Mouse (Mus musculus): ENCODE measurements around the gene Irak3. TPM values are rescaled to one million over a fixed set of nuclear protein-coding genes. Genes with fewer than 3 reads are reported as not detected.

Irak3 gene
- polyA plus RNA-seq (2014; fragmentation: Nextera tagmentation; extraction: Ambion mirVana) = 0.58 and 1.2 TPM in 2 replicates

DNA sequence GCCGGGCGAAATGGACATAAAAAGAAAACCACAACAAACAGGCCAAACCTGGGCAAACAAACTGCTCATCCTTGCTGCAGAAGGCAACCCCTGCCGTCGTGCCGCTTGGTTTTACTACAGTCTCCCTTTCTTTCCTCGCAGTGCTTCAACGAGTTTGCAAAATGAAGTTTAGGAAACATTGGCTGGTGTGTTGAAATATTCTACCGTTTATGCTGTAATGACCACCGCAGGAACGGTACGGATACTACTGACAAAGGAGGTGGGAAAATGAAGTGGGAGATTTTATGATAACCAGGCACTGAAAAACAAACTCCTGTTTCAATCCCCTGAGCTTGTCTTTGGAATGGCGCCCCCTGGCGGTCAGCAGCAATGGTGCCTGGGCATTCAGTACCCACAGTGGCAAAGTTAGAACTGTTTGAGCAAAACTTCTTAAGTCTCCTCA lies at the start of gene Irak3:
Gene Irak3 (minus strand): TSS at position 170 of the 442 bp plus-strand sequence.
- 3% methylated on average over 13 of the region's 13 CpGs for WGBS
- no peak within 1 kb of the TSS for H3K27ac ChIP-seq (ENCODE audit: low read depth, low read length)
- H3K9me3 ChIP-seq (ENCODE audit: control insufficient read depth, low read length) = no peaks in the 10 kb centered on the region
- H3K4me2 ChIP-seq (ENCODE audit: low read depth) = peak within 1 kb of the TSS; percentile 84
- no peaks in the 10 kb centered on the region for H3K36me3 ChIP-seq (ENCODE audit: control insufficient read depth, insufficient read depth, low read length)
- peaks cover 11% of the 10 kb centered on the region for H3K27me3 ChIP-seq (ENCODE audit: control insufficient read depth, insufficient read depth, low read length)
- ATAC-seq (ENCODE audit: insufficient read depth, low FRiP score, low TSS enrichment) (no peak), DNase-seq (ENCODE audit: low spot score) (peak; percentile 80)
- H3K4me1 ChIP-seq (ENCODE audit: control insufficient read depth, insufficient read depth, low read length) = no peaks in the 10 kb centered on the region; the same call in 1 of the 2 replicates
- peak within 1 kb of the TSS; percentile 46 for H3K4me3 ChIP-seq (ENCODE audit: low read depth, low read length)
- H3K9ac ChIP-seq (ENCODE audit: low read length) = peak within 1 kb of the TSS; percentile 60

DNA sequence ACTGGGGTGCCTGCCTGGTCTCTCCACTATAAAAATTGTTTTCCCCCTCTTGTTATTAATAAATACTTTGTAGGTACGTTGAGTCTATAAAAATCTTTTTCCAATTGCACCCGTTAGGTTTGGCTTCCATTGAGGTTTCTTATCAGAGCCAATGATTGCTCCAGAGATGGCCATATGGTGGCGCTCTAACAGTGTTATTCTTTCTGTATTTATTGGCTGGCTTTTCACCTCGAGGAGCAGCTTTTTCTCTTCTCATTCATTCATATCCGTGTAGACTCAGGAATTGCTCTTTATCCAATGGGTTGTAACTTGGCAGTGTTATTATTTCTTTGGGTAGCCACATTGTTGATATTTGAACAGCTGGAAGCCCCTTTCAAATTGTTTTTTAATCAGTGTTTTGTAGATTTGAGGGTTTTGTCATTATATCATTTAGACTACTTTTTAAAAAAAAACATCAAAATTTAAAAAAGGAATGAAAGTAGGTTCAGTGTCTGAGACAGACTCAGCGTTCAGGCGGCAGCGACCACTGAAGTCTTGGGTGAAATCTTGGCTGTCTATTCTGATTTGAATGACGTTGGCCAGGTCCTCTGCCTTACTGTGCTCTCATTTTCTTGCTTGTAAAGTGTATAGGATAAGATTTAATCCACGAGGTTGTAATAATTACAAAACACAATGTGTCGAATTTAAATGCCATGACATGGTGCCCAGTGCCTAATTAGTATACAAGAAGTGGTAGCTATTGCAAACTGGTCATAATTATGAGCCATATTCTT lies 49.2 kb upstream of the Irak3 start:
- no peaks in the 10 kb centered on the region for H3K4me1 ChIP-seq (ENCODE audit: control insufficient read depth, insufficient read depth, low read length)
- H3K27me3 ChIP-seq (ENCODE audit: control insufficient read depth, insufficient read depth, low read length) = no peaks in the 10 kb centered on the region
- H3K9ac ChIP-seq (ENCODE audit: low read length) = no peak overlapping the region
- no peak for ATAC-seq (ENCODE audit: insufficient read depth, low FRiP score, low TSS enrichment)
- H3K9me3 ChIP-seq (ENCODE audit: control insufficient read depth, low read length) = no peaks in the 10 kb centered on the region
- 65% methylated on average over 11 of the region's 11 CpGs for WGBS
- no peak overlapping the region for H3K4me2 ChIP-seq (ENCODE audit: low read depth)
- H3K36me3 ChIP-seq (ENCODE audit: control insufficient read depth, insufficient read depth, low read length) = no peaks in the 10 kb centered on the region
- DNase-seq (ENCODE audit: low spot score) = no peak
- no peak overlapping the region for H3K4me3 ChIP-seq (ENCODE audit: low read depth, low read length)
- H3K27ac ChIP-seq (ENCODE audit: low read depth, low read length) = no peak overlapping the region

DNA sequence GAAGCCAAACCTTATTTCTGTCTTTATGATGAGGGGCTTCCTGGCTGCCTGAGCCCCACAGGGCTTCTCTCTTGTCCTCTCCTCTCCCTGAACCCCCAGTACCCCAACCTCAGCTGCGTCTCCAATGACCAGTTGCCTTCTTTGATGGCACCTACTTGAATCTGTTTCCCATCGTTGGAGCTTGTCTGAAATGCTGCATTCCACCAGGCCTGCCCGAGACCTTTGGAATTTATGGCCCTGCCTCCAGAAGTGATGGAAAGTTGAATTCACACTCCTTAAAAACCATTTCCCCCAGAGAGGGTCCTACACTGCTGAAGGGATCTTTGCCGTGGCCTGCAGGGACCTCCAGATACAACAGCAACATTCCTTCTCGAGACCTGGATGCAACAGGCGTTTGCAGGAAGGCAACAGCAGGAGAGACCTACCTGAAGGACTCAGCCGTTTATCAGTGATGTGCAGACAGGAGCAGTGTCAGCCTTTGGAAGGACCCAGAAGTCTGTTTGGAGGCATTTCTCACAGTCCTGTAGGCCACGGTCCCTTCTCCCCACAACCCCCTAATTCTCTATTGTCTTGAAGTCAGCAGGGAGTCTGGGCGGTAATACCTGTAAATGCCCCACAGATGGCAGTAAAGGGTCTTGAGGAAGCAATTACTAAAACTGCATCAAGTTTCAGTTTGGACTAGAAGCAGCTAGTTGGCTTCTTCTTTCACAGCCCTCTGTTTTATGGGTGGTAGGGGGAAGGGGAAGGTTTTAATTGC lies 45.2 kb upstream of the Irak3 start:
- H3K4me2 ChIP-seq (ENCODE audit: low read depth) = no peak overlapping the region
- DNase-seq (ENCODE audit: low spot score) (peak; percentile 57), ATAC-seq (ENCODE audit: insufficient read depth, low FRiP score, low TSS enrichment) (no peak)
- no peaks in the 10 kb centered on the region for H3K27me3 ChIP-seq (ENCODE audit: control insufficient read depth, insufficient read depth, low read length)
- no peak overlapping the region for H3K4me3 ChIP-seq (ENCODE audit: low read depth, low read length)
- H3K36me3 ChIP-seq (ENCODE audit: control insufficient read depth, insufficient read depth, low read length) = no peaks in the 10 kb centered on the region
- no peak overlapping the region for H3K27ac ChIP-seq (ENCODE audit: low read depth, low read length)
- no peaks in the 10 kb centered on the region for H3K4me1 ChIP-seq (ENCODE audit: control insufficient read depth, insufficient read depth, low read length)
- 18% methylated on average over 9 of the region's 9 CpGs for WGBS
- H3K9ac ChIP-seq (ENCODE audit: low read length) = no peak overlapping the region
- no peaks in the 10 kb centered on the region for H3K9me3 ChIP-seq (ENCODE audit: control insufficient read depth, low read length)

DNA sequence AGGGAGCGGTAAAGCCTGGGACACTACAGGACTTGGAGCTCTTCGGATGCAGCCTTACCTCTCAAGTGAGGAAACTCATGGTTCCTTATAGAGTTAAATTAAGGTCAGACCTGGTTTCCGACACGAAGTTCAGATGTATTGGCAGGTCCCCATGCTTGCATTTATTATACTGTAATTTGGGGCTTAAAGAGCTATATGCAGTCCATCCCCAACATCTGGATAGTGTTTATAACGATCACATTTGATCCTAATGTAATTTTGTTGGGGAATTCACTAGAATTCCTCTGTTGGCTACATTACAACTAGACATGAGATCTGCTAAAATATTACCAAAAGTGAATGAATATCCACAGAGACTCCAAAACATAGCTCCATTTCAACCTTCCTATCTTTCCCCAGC lies 43.8 kb upstream of the Irak3 start:
- no peak overlapping the region for H3K4me3 ChIP-seq (ENCODE audit: low read depth, low read length)
- H3K36me3 ChIP-seq (ENCODE audit: control insufficient read depth, insufficient read depth, low read length) = no peaks in the 10 kb centered on the region
- no peaks in the 10 kb centered on the region for H3K9me3 ChIP-seq (ENCODE audit: control insufficient read depth, low read length)
- WGBS = 91% methylated on average over 5 of the region's 5 CpGs
- H3K4me1 ChIP-seq (ENCODE audit: control insufficient read depth, insufficient read depth, low read length) = no peaks in the 10 kb centered on the region
- no peak overlapping the region for H3K27ac ChIP-seq (ENCODE audit: low read depth, low read length)
- no peak overlapping the region for H3K4me2 ChIP-seq (ENCODE audit: low read depth)
- DNase-seq (ENCODE audit: low spot score) = no peak
- ATAC-seq (ENCODE audit: insufficient read depth, low FRiP score, low TSS enrichment) = no peak
- H3K27me3 ChIP-seq (ENCODE audit: control insufficient read depth, insufficient read depth, low read length) = no peaks in the 10 kb centered on the region
- no peak overlapping the region for H3K9ac ChIP-seq (ENCODE audit: low read length)

DNA sequence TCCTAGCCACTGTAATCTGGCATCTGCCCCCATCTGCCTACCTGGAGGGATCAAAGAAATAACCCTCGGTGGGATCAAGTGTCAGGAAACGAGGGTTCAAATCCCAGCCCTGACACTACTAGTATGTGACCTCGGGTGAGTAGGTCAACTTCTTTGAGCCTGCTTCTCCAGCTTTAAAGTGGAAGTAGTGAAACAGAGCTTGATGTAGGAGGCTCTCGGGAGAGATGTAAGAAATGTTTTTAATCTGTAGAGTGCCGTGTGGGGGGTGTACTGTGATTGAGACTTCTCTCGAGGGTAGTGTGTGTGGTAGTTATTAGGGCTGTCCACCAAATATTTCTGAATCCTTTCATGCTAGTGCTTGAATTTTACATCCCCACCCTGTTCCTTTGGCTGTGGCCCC lies 40.5 kb upstream of the Irak3 start:
- Histone ChIP-seq H3K4me2 (ENCODE audit: low read depth) (no peak overlapping the region), H3K27me3 (ENCODE audit: control insufficient read depth, insufficient read depth, low read length) (no peaks in the 10 kb centered on the region), H3K4me1 (ENCODE audit: control insufficient read depth, insufficient read depth, low read length) (no peaks in the 10 kb centered on the region), H3K27ac (ENCODE audit: low read depth, low read length) (no peak overlapping the region), H3K9ac (ENCODE audit: low read length) (no peak overlapping the region), H3K4me3 (ENCODE audit: low read depth, low read length) (no peak overlapping the region), H3K9me3 (ENCODE audit: control insufficient read depth, low read length) (no peaks in the 10 kb centered on the region), H3K36me3 (ENCODE audit: control insufficient read depth, insufficient read depth, low read length) (no peaks in the 10 kb centered on the region)
- DNase-seq (ENCODE audit: low spot score) (no peak), ATAC-seq (ENCODE audit: insufficient read depth, low FRiP score, low TSS enrichment) (no peak)
- 47% methylated on average over 6 of the region's 6 CpGs for WGBS

DNA sequence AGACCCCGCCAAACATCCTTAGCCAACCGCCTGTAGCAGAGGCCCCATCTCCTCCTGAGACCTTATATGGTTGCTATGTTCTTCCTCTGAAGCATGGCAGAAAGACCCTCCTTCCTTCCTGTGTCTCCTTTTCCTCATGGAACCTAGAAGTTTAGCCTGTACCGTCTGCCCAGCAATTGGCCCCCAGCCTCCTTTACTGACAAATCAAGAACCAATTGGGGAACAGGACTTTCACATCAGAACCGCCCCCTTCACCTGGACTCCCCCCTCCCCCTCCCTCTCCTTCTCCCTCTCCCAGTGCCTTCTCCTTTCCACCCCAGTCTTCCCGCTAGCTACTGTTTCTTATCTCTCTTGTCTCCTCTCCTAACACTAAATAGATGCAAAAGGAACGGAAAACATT lies 37.5 kb upstream of the Irak3 start:
- H3K27me3 ChIP-seq (ENCODE audit: control insufficient read depth, insufficient read depth, low read length) = no peaks in the 10 kb centered on the region
- no peak overlapping the region for H3K9ac ChIP-seq (ENCODE audit: low read length)
- no peak overlapping the region for H3K4me3 ChIP-seq (ENCODE audit: low read depth, low read length)
- WGBS = 61% methylated on average over 6 of the region's 6 CpGs
- H3K9me3 ChIP-seq (ENCODE audit: control insufficient read depth, low read length) = no peaks in the 10 kb centered on the region
- H3K27ac ChIP-seq (ENCODE audit: low read depth, low read length) = no peak overlapping the region
- DNase-seq (ENCODE audit: low spot score) (no peak), ATAC-seq (ENCODE audit: insufficient read depth, low FRiP score, low TSS enrichment) (no peak)
- H3K36me3 ChIP-seq (ENCODE audit: control insufficient read depth, insufficient read depth, low read length) = no peaks in the 10 kb centered on the region
- no peak overlapping the region for H3K4me2 ChIP-seq (ENCODE audit: low read depth)
- no peaks in the 10 kb centered on the region for H3K4me1 ChIP-seq (ENCODE audit: control insufficient read depth, insufficient read depth, low read length)

DNA sequence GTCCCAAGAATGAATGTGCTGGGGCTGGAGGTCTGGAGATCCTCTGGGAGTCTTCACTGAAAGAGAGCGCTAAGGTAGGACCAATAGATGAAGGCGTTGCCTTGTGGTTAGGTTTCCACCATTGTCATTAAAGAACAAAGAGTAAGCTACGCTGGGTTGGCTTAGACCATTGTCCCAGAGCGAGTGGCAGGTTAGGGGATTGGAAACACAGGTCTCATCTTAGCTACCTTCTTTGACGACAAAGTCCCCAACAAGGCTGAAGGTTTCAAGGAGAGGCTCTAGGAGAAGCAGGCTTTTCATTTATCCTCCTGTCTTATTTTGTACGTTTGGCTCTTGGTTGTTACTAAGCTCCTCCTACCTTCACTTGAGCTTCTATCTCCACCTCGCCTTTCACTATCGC lies 36.3 kb upstream of the Irak3 start:
- no peaks in the 10 kb centered on the region for H3K27me3 ChIP-seq (ENCODE audit: control insufficient read depth, insufficient read depth, low read length)
- no peak for ATAC-seq (ENCODE audit: insufficient read depth, low FRiP score, low TSS enrichment)
- H3K4me1 ChIP-seq (ENCODE audit: control insufficient read depth, insufficient read depth, low read length) = no peaks in the 10 kb centered on the region
- no peak overlapping the region for H3K4me3 ChIP-seq (ENCODE audit: low read depth, low read length)
- WGBS = 88% methylated on average over 8 of the region's 8 CpGs
- H3K9me3 ChIP-seq (ENCODE audit: control insufficient read depth, low read length) = no peaks in the 10 kb centered on the region
- H3K9ac ChIP-seq (ENCODE audit: low read length) = no peak overlapping the region
- no peaks in the 10 kb centered on the region for H3K36me3 ChIP-seq (ENCODE audit: control insufficient read depth, insufficient read depth, low read length)
- no peak overlapping the region for H3K27ac ChIP-seq (ENCODE audit: low read depth, low read length)
- no peak overlapping the region for H3K4me2 ChIP-seq (ENCODE audit: low read depth)
- DNase-seq (ENCODE audit: low spot score) = no peak

DNA sequence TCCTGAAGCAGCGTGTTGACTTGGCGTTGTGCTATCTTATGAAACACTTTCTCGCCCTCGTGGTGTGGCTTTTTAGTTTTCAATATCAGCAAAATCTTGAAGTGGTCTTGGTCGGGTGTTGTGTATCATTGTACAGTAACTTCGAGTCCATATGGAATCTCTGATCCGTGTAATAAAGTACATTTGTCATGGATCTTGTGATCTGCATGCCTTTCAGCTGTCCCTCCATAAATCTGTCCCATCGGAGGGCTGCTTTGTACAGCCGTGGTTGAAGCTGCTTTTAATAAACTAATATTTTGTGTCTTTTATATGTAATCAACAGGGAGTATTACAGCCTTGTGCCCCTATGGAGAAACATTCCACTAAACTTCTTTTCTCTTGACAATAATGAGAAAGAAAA lies 34.9 kb upstream of the Irak3 start:
- no peak overlapping the region for H3K4me3 ChIP-seq (ENCODE audit: low read depth, low read length)
- DNase-seq (ENCODE audit: low spot score) (no peak), ATAC-seq (ENCODE audit: insufficient read depth, low FRiP score, low TSS enrichment) (no peak)
- H3K36me3 ChIP-seq (ENCODE audit: control insufficient read depth, insufficient read depth, low read length) = no peaks in the 10 kb centered on the region
- WGBS = 64% methylated on average over 9 of the region's 9 CpGs
- no peak overlapping the region for H3K27ac ChIP-seq (ENCODE audit: low read depth, low read length)
- no peak overlapping the region for H3K9ac ChIP-seq (ENCODE audit: low read length)
- H3K4me2 ChIP-seq (ENCODE audit: low read depth) = no peak overlapping the region
- no peaks in the 10 kb centered on the region for H3K9me3 ChIP-seq (ENCODE audit: control insufficient read depth, low read length)
- H3K27me3 ChIP-seq (ENCODE audit: control insufficient read depth, insufficient read depth, low read length) = no peaks in the 10 kb centered on the region
- no peaks in the 10 kb centered on the region for H3K4me1 ChIP-seq (ENCODE audit: control insufficient read depth, insufficient read depth, low read length)

All from neural tube, embryonic 11.5 days (tissue).